29 mouse cellular contexts compared by ENCODE assay signal in genomic region chr2:173146728-173147127, GRCm38 (mm10). TPM values are rescaled to one million over a fixed set of nuclear protein-coding genes. Genes with fewer than 3 reads are reported as not detected.
DNase-seq lines count a peak whose midpoint lies in the region; ATAC-seq and TF ChIP-seq lines count a peak whose summit lies in the region.
"Had no signal": no experiment of that assay in that cellular context is flagged by ENCODE, and none has a peak within 500 bp of the region (broad histone marks: within the 10 kb centered on the region; RNA-seq: fewer than 3 reads in every experiment).

No protein-coding gene starts in this region.

- H3K79me2 ChIP-seq in liver, adult 2 months (ENCODE audit: control insufficient read depth, insufficient read depth, low read length): no peaks in the 10 kb centered on the region

- TF ChIP-seq CTCF in liver, adult 2 months (IDR thresholded peaks at IDR 0.05; ENCODE audit: low read depth, low read length): no peak
- TF ChIP-seq CTCF in liver, embryonic 14.5 days (IDR thresholded peaks at IDR 0.05; ENCODE audit: low read depth): no peak

- H3K27me3 ChIP-seq in liver, adult 2 months (ENCODE audit: control insufficient read depth, insufficient read depth, low read length): no peaks in the 10 kb centered on the region
- peaks cover 37% of the 10 kb centered on the region for H3K27me3 ChIP-seq in liver, embryonic 12.5 days (replicated peaks)
- peaks cover 6% of the 10 kb centered on the region for H3K27me3 ChIP-seq in liver, embryonic 14.5 days (ENCODE audit: control insufficient read depth, insufficient read depth, low read length)
- H3K27me3 ChIP-seq in liver, embryonic 16.5 days (ENCODE audit: control insufficient read depth, insufficient read depth, low read depth, low read length): peaks cover 30% of the 10 kb centered on the region
- H3K27me3 ChIP-seq in midbrain, embryonic 15.5 days (replicated peaks): no peaks in the 10 kb centered on the region
- H3K27me3 ChIP-seq: embryonic facial prominence, embryonic 13.5 days; forebrain, embryonic 12.5 days; forebrain, embryonic 15.5 days had no signal

- peak overlapping the region; percentile 94 for H3K27ac ChIP-seq in liver, adult 2 months (replicated peaks; ENCODE audit: insufficient read depth, low read depth, low read length)
- no peak overlapping the region for H3K27ac ChIP-seq in liver, embryonic 12.5 days
- no peak overlapping the region for H3K27ac ChIP-seq in liver, embryonic 14.5 days
- H3K27ac ChIP-seq in liver, embryonic 16.5 days (ENCODE audit: low read length): no peak overlapping the region
- no peak overlapping the region for H3K27ac ChIP-seq in midbrain, embryonic 15.5 days
- H3K27ac ChIP-seq: embryonic facial prominence, embryonic 13.5 days; embryonic facial prominence, embryonic 15.5 days; forebrain, embryonic 10.5 days; forebrain, embryonic 12.5 days; forebrain, embryonic 15.5 days had no signal

- peak overlapping the region; percentile 71 for H3K9ac ChIP-seq in liver, adult 2 months (ENCODE audit: low read depth, low read length)
- no peak overlapping the region for H3K9ac ChIP-seq in liver, embryonic 12.5 days
- H3K9ac ChIP-seq in liver, embryonic 14.5 days (replicated peaks): no peak overlapping the region
- H3K9ac ChIP-seq in liver, embryonic 16.5 days (ENCODE audit: low read depth, low read length): no peak overlapping the region
- no peak overlapping the region for H3K9ac ChIP-seq in midbrain, embryonic 15.5 days
- H3K9ac ChIP-seq: embryonic facial prominence, embryonic 13.5 days; embryonic facial prominence, embryonic 15.5 days; forebrain, embryonic 12.5 days; forebrain, embryonic 15.5 days had no signal

- no peaks in the 10 kb centered on the region for H3K9me3 ChIP-seq in liver, embryonic 12.5 days (replicated peaks)
- no peaks in the 10 kb centered on the region for H3K9me3 ChIP-seq in liver, embryonic 14.5 days (ENCODE audit: control insufficient read depth, low read length)
- H3K9me3 ChIP-seq in liver, embryonic 16.5 days (replicated peaks; ENCODE audit: control insufficient read depth, low read length): no peaks in the 10 kb centered on the region; the same call in 1 of the 2 replicates
- H3K9me3 ChIP-seq in midbrain, embryonic 15.5 days: no peaks in the 10 kb centered on the region
- H3K9me3 ChIP-seq: embryonic facial prominence, embryonic 13.5 days; embryonic facial prominence, embryonic 15.5 days; forebrain, embryonic 10.5 days; forebrain, embryonic 12.5 days; forebrain, embryonic 15.5 days had no signal

- WGBS in liver, adult 2 months: 16% methylated on average over 6 of the region's 6 CpGs
- 65% methylated on average over 6 of the region's 6 CpGs for WGBS in liver, embryonic 12.5 days (ENCODE audit: insufficient replicate concordance)
- WGBS in liver, embryonic 14.5 days (ENCODE audit: insufficient replicate concordance): 47% methylated on average over 6 of the region's 6 CpGs
- 50% methylated on average over 6 of the region's 6 CpGs for WGBS in liver, embryonic 16.5 days (ENCODE audit: insufficient replicate concordance)
- 73% methylated on average over 6 of the region's 6 CpGs for WGBS in midbrain, embryonic 15.5 days

- ATAC-seq in liver, embryonic 12.5 days: no peak
- ATAC-seq in liver, embryonic 14.5 days (ENCODE audit: insufficient read depth): peak; percentile 48
- peak; percentile 76 for ATAC-seq in liver, embryonic 16.5 days (ENCODE audit: low read depth)
- ATAC-seq in midbrain, embryonic 15.5 days (replicated peaks): no peak
- ATAC-seq: forebrain, embryonic 15.5 days had no signal

- no peaks in the 10 kb centered on the region for H3K36me3 ChIP-seq in liver, adult 2 months (ENCODE audit: control insufficient read depth, insufficient read depth, low read length)
- no peaks in the 10 kb centered on the region for H3K36me3 ChIP-seq in liver, embryonic 12.5 days
- H3K36me3 ChIP-seq in liver, embryonic 14.5 days (replicated peaks; ENCODE audit: control insufficient read depth, insufficient read depth, low read depth): no peaks in the 10 kb centered on the region
- H3K36me3 ChIP-seq in liver, embryonic 16.5 days (ENCODE audit: control insufficient read depth, insufficient read depth): no peaks in the 10 kb centered on the region
- no peaks in the 10 kb centered on the region for H3K36me3 ChIP-seq in midbrain, embryonic 15.5 days (replicated peaks)
- H3K36me3 ChIP-seq: embryonic facial prominence, embryonic 13.5 days; embryonic facial prominence, embryonic 15.5 days; forebrain, embryonic 10.5 days; forebrain, embryonic 12.5 days; forebrain, embryonic 15.5 days had no signal

- H3K4me1 ChIP-seq in liver, adult 2 months (ENCODE audit: control insufficient read depth, insufficient read depth, low read length): peaks cover 53% of the 10 kb centered on the region
- no peaks in the 10 kb centered on the region for H3K4me1 ChIP-seq in liver, embryonic 12.5 days
- H3K4me1 ChIP-seq in liver, embryonic 14.5 days (replicated peaks; ENCODE audit: control insufficient read depth in 2 of 2, insufficient read depth in 2 of 2, low read length in 1 of 2): no peaks in the 10 kb centered on the region
- no peaks in the 10 kb centered on the region; the same call in 1 of the 2 replicates for H3K4me1 ChIP-seq in liver, embryonic 16.5 days (ENCODE audit: control insufficient read depth, low read depth, low read length)
- no peaks in the 10 kb centered on the region for H3K4me1 ChIP-seq in midbrain, embryonic 15.5 days
- H3K4me1 ChIP-seq: embryonic facial prominence, embryonic 15.5 days; forebrain, embryonic 10.5 days; forebrain, embryonic 12.5 days; forebrain, embryonic 15.5 days had no signal

- DNase-seq in liver, adult 2 months (ENCODE audit: extremely low read depth, low read depth, low spot score): peak; percentile 99
- DNase-seq in liver, embryonic 14.5 days (ENCODE audit: low read depth in 3 of 3, low spot score in 3 of 3): peak in 2 of 3 experiments; percentile 6 to 17
- DNase-seq in gastrocnemius, postnatal 4 days (ENCODE audit: low spot score in 2 of 2): no peak
- no peak for DNase-seq in kidney, postnatal 14 days
- DNase-seq: adrenal gland, adult 2 months; adrenal gland, postnatal 10 days; adrenal gland, postnatal 25 days; cerebellum, adult 11 months; cerebellum, adult 18-20 months; cerebellum, adult 8-10 months; cerebellum, adult 9-11 months; cerebellum, postnatal 14 days; cerebellum, postnatal 36 days; embryo, embryonic 11 days had no signal

- H3K4me3 ChIP-seq in liver, adult 2 months (ENCODE audit: insufficient read depth, low read depth, low read length): no peak overlapping the region; the same call in 1 of the 2 replicates
- H3K4me3 ChIP-seq in liver, embryonic 12.5 days: no peak overlapping the region
- no peak overlapping the region for H3K4me3 ChIP-seq in liver, embryonic 14.5 days (ENCODE audit: insufficient read depth in 1 of 2, low read depth in 2 of 2, low read length in 2 of 2)
- no peak overlapping the region for H3K4me3 ChIP-seq in liver, embryonic 16.5 days (ENCODE audit: low read depth, low read length)
- H3K4me3 ChIP-seq in midbrain, embryonic 15.5 days: no peak overlapping the region
- H3K4me3 ChIP-seq: embryonic facial prominence, embryonic 13.5 days; embryonic facial prominence, embryonic 15.5 days; erythroblast, embryonic 14.5 days; forebrain, embryonic 10.5 days; forebrain, embryonic 12.5 days; forebrain, embryonic 15.5 days had no signal

- H3K4me2 ChIP-seq in liver, embryonic 12.5 days: no peak overlapping the region
- no peak overlapping the region for H3K4me2 ChIP-seq in liver, embryonic 14.5 days (ENCODE audit: low read depth)
- no peak overlapping the region for H3K4me2 ChIP-seq in liver, embryonic 16.5 days (ENCODE audit: low read depth, low read length)
- H3K4me2 ChIP-seq in midbrain, embryonic 15.5 days: no peak overlapping the region
- H3K4me2 ChIP-seq: embryonic facial prominence, embryonic 13.5 days; embryonic facial prominence, embryonic 15.5 days; forebrain, embryonic 12.5 days; forebrain, embryonic 15.5 days had no signal

- TF ChIP-seq POLR2A in liver, adult 2 months (IDR thresholded peaks at IDR 0.05; ENCODE audit: extremely low read depth, insufficient read depth, low read length): no peak

- no peak for TF ChIP-seq EP300 in liver, embryonic 14.5 days (IDR thresholded peaks at IDR 0.05; ENCODE audit: low read depth)

RNA-seq across cellular contexts. Expression of gene Pck1, which starts 6.1 kb away (rescaled TPM):
- total RNA-seq in liver, adult 2 months (2014; rRNA removed): 2,468 and 2,488 TPM in 2 replicates
- polyA plus RNA-seq in liver, adult 2 months (2012; rRNA removed): 240 and 585 TPM in 2 replicates
- 0.07 and 0.20 TPM in 2 replicates for polyA plus RNA-seq in liver, embryonic 12.5 days (2016; fragmentation: Nextera tagmentation; extraction: Ambion mirVana)
- polyA plus RNA-seq in liver, embryonic 14.5 days (2012; rRNA removed): 0.15 and 0.16 TPM in 2 replicates
- 0.13 and 0.18 TPM in 2 replicates for polyA plus RNA-seq in liver, embryonic 14.5 days (2014; fragmentation: Nextera tagmentation; extraction: Ambion mirVana)
- 0.80 and 0.93 TPM in 2 replicates for polyA plus RNA-seq in liver, embryonic 16.5 days (2015; fragmentation: Nextera tagmentation; extraction: Ambion mirVana)
- polyA plus RNA-seq in midbrain, embryonic 15.5 days (2015; fragmentation: Nextera tagmentation; extraction: Ambion mirVana): not detected in 2 replicates
- total RNA-seq in gastrocnemius, postnatal 4 days (2021): 10 to 100 TPM; 13.9 to 59.4 TPM
- total RNA-seq: common myeloid progenitor, adult 5-6 weeks; MEL had no signal
- polyA plus RNA-seq: brain, embryonic 14.5 days; C2C12; embryonic facial prominence, embryonic 11.5 days; embryonic facial prominence, embryonic 13.5 days; embryonic facial prominence, embryonic 15.5 days; forebrain, embryonic 10.5 days; forebrain, embryonic 12.5 days; forebrain, embryonic 15.5 days had no signal

RNA-seq across cellular contexts. Expression of gene Ctcfl, which starts 27.4 kb away (rescaled TPM):
- total RNA-seq in liver, adult 2 months (2014; rRNA removed): 0.27 and 0.46 TPM in 2 replicates
- 0.10 and 0.20 TPM in 2 replicates for polyA plus RNA-seq in liver, adult 2 months (2012; rRNA removed)
- polyA plus RNA-seq in liver, embryonic 12.5 days (2016; fragmentation: Nextera tagmentation; extraction: Ambion mirVana): 0.04 and 0.06 TPM in 2 replicates
- polyA plus RNA-seq in liver, embryonic 14.5 days (2012; rRNA removed): 0.01 and 0.02 TPM in 2 replicates
- polyA plus RNA-seq in liver, embryonic 14.5 days (2014; fragmentation: Nextera tagmentation; extraction: Ambion mirVana): not detected in 2 replicates
- 0.05 and 0.06 TPM in 2 replicates for polyA plus RNA-seq in liver, embryonic 16.5 days (2015; fragmentation: Nextera tagmentation; extraction: Ambion mirVana)
- polyA plus RNA-seq in midbrain, embryonic 15.5 days (2015; fragmentation: Nextera tagmentation; extraction: Ambion mirVana): 0.05 and 0.14 TPM in 2 replicates
- under 1 TPM in 1 of 2 experiments, not detected in 1; 0.10 TPM for total RNA-seq in gastrocnemius, postnatal 4 days (2021)
- total RNA-seq: adrenal gland, postnatal 4 days; common myeloid progenitor, adult 5-6 weeks; MEL had no signal
- polyA plus RNA-seq: adrenal gland, adult 2 months; brain, embryonic 14.5 days; C2C12; embryonic facial prominence, embryonic 11.5 days; erythroblast, embryonic 14.5 days had no signal

Comparison
In these comparisons a context has a peak if more than half of its experiments do, and no peak if none do; other contexts are left out.
1. ATAC-seq: peak in liver, embryonic 14.5 days (single experiment) and liver, embryonic 16.5 days (single experiment); none in liver, embryonic 12.5 days (single experiment) and midbrain, embryonic 15.5 days (single experiment).
2. RNA of gene Pck1, which starts 6.1 kb away (polyA plus RNA-seq): 240 to 585 TPM in liver, adult 2 months; 0.80 to 0.93 TPM in liver, embryonic 16.5 days, 0.13 to 0.18 TPM in liver, embryonic 14.5 days, 0.07 to 0.20 TPM in liver, embryonic 12.5 days and not detected in midbrain, embryonic 15.5 days; every median in the first group is over 100 times any median in the second.
3. DNase-seq: peak in liver, adult 2 months (single experiment) and liver, embryonic 14.5 days (2 of 3); none in gastrocnemius, postnatal 4 days (0 of 2) and kidney, postnatal 14 days (single experiment).